Mouse (Mus musculus) adrenal gland, postnatal 4 days (tissue): ENCODE results near the gene Btbd35f25. TPM values are rescaled to one million over a fixed set of nuclear protein-coding genes. Genes with fewer than 3 reads are reported as not detected.
"Not testable (repeated sequence)": the region's sequence is repeated elsewhere in the genome, so short reads cannot be mapped to it uniquely, and the experiment has no call there.

Source experiments
- DNase-seq, 2 experiments: peaks; one replicate each; pipeline ENCODE4 v3.0.0; 2021 to 2022; ENCODE audit warnings: low spot score in 2 of 2, mixed read lengths in 2 of 2
- long read RNA-seq, 2 experiments: library from polyadenylated mRNA; stranded (forward); transcript quantifications; one replicate each; pipeline ENCODE4 v2.0.0; 2021
- total RNA-seq, 2 experiments: library from RNA; stranded (reverse); gene quantifications; 2 replicates each; pipeline ENCODE4 v1.2.3; 2021

Btbd35f25 gene
- not detected for total RNA-seq
- long read RNA-seq, experiment 1, result 0 reads
- long read RNA-seq, experiment 2, result 0 reads

DNA sequence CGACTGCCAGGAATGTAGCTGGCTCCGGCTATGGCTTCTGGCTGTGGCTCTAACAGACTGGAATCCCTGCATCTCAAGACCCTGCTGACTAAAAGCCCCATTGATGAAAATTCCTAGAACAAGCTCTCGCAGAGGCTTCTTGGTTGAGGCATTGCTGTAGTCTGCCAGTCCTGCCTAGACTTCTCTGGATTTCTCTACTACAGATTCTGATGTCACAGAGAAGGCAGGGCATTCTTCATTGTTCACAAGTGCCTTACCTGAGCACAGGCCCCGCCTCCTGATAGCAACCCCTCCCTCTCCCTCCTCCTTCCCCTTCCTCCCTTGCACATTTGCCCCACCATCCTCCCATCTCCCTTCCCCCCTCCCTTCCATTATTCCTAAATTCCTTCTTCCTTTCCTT lies at the start of gene Btbd35f25:
Gene Btbd35f25 (minus strand): TSS at position 101 of the 400 bp plus-strand sequence.
- not testable (repeated sequence) for DNase-seq

DNA sequence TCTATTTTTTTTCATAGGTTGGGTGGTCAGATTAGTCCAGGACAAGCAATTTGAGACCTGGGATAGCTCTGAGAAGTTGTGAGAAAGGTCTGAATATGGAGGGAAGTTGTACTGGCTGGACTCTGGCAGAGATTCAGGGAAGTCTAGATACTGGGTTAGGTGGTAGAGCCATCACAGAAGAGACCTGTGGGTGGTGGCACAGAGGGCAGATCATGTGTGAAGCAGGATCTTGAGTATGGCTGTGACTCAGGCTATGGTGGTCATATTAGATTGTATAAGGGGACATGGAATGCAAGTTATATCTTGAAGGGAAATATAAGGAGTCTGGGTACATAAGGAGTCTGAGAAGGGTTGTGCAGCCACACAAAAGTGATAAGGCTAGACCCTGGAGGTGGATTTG lies 49.3 kb upstream of the Btbd35f25 start:
- no peak for DNase-seq

DNA sequence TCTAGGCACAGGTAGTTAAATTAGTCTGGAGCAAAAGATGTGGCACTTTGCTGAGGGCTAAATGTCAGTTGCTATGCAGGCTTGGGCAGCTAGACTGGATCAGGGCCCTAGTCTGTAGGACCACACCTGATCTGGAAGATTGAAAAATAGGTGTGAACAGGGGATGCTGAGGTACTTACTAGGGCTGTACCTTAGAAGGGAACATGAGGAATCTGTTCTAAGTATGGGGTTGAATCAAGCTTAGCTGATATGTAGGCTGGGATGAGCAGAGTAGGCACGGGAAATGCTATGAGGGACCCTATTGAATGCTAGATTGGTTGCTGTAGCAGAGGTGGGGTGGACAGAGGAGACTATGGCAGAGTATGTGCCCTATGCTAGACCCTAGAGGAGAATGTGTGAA lies 47.0 kb upstream of the Btbd35f25 start:
- DNase-seq, result no peak

DNA sequence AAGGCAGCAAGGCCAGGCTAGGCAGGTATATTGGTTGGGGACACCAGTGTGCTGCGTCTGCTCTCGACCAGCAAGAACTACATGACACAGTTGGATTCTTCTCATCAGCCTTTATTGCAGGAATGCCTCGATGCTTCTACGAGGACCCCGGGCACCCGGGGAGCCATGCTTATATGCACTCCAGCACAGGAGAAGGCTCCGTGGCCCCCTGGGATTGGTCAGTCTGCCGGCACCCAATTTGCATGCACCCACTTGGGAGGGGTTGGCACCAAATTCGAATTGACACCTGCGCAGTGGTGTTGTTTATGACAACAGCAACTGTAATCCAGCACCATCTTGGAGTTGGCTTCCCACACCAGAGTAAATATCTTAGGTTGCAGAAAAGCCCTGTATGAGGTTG lies 28.1 kb upstream of the Btbd35f25 start:
- DNase-seq, result no peak

DNA sequence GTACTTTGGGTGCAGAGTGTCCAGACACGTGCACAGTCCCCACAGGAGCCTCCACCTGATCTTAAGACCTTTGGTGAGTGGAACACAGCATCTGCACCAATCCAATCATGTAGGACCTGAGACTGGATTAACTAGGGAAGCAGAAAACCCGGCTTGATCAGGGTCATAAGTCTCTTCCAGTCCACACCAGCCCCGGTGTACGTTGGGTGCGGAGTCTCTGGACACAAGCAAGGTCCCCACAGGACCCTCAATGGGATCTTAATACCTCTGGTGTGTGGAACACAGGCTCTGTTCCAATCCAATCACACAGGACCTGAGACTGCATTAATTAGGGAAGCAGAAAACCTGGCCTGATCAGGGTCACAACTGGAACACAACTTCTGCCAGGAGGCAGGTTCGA lies 20.0 kb upstream of the Btbd35f25 start:
- no peak for DNase-seq

Other genes with a start within 250 kb of the Btbd35f25 start
- gene Gm21883, start 142.9 kb downstream of the Btbd35f25 start, total RNA-seq, result not detected
- not detected for gene Spin2e, start 98.2 kb downstream of the Btbd35f25 start, total RNA-seq
- not detected for gene Gm21637, start 244.9 kb upstream of the Btbd35f25 start, total RNA-seq